Mouse (Mus musculus) liver, adult 2 months (tissue): Measurements from ENCODE around the gene Kazn.

Experiments used
- CTCF ChIP-seq: fragments of 200-500 bp; IDR thresholded peaks from 2 replicates; pipeline ENCODE4 v1.5.1; 2011; ENCODE audit warnings: low read depth, low read length, control low read depth
- POLR2A ChIP-seq: fragments of 200-500 bp; IDR thresholded peaks from 2 replicates; pipeline ENCODE4 v1.6.1; 2011; ENCODE audit warnings: low read length, control low read depth; ENCODE audit not compliant: insufficient read depth; ENCODE audit errors: extremely low read depth

DNA sequence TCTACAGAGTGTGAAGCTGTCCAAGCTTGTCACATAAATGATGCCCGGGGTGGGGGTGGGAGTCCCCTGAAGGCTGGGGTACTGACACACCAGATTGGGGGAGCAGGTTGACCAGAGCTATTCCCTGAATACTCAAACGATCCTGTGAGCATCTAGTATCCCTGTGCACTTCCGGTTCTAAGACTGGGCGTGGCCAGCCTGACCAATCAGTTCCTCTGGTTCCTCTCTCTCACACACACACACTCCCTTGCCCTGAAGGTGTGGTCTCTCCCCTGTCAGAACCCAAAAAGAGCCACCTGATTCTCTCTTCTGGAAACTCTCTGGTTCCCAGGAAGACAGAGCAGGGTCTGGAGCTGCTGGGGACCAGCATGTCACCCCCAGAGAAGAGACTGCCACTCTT is 185.9 kb downstream of the Kazn start:
- TF ChIP-seq CTCF (no peak), POLR2A (no peak)
